Mouse (Mus musculus) spleen, adult 18-20 months (tissue): Measurements from ENCODE around the gene Magel2.

ENCODE experiments used
- DNase-seq, 2 experiments: peaks; one replicate each; pipeline ENCODE4 v3.0.0; 2022; ENCODE audit warnings: mixed read lengths in 2 of 2

The Magel2 gene

GRCm38 (mm10) chr7:62376510-62377304, at the start of gene Magel2:
Gene Magel2 (plus strand): TSS chr7:62377010.
- DNase-seq: no peak

- no peak for DNase-seq
These were observed 31.4 kb upstream of the Magel2 start for GRCm38 (mm10) chr7:62345411-62345810.

GRCm38 (mm10) chr7:62346269-62346668, 30.5 kb upstream of the Magel2 start, which contains the start of gene Ndn:
Gene Ndn (plus strand): TSS chr7:62346569.
- no peak for DNase-seq

DNA sequence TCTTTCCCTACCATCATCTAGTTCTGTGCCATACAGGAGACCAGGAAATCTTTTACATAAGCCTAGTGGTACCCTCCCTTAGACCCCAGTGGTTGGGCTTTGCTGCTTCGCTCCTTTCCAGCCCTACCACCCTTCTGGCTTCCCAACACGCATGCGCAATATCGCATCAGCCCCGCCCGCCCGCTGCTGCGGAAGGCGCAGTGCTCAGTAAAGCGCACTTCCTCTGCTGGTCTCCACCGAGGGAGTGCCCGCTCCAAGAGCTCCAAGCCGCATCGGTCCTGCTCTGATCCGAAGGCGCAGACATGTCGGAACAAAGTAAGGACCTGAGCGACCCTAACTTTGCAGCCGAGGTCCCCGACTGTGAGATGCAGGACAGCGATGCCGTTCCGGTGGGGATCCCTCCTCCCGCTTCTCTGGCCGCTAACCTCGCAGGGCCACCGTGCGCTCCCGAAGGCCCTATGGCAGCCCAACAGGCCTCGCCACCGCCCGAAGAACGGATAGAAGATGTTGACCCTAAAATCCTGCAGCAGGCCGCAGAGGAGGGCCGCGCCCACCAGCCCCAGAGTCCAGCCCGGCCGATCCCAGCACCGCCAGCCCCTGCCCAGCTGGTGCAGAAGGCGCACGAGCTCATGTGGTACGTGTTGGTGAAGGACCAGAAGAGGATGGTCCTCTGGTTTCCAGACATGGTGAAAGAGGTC, 28.6 kb upstream of the Magel2 start:
- DNase-seq: peak; percentile 3 to 4

GRCm38 (mm10) chr7:62348804-62349190, 28.0 kb upstream of the Magel2 start:
- no peak for DNase-seq

DNA sequence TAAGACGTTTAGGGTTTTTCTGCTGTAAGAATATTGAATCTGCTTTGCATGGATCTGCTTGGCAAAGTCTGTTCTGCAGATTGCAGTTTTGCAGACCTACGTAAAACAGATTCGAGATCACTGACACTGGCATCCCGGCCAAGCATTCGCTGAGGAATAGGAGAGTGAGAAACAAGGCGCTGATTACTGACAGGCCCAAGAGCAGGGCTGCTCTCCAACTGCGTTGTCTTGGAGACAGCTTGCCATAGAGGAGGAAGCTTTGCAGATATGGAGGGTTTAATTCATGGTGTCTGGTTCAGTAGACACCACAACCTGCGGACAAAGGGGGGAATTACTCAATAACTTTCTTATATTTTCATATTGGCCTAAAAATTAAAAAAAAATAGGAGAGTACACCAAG, 25.5 kb upstream of the Magel2 start:
- DNase-seq: no peak

GRCm38 (mm10) chr7:62365039-62365636, 11.7 kb upstream of the Magel2 start:
- no peak for DNase-seq

DNA sequence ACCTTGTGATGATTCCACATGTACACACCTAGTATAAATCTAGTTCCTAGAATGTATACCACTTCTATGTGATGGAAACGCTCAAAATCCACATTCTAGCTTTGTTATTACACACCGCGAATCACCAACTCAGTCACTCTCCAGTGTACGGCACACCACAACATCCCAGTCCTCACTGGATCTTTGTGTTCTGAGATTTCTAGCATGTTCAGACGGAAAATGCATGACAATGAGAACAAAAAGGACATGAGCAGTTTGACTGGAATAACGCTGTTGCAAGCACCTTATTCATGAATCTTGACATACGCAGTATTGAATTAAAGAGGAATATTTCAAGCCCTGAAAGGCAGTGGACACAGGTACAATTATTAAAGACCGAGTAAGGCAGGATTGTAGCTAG, 10.1 kb upstream of the Magel2 start:
- DNase-seq: no peak

- no peak for DNase-seq
These were observed 1.2 kb upstream of the Magel2 start for GRCm38 (mm10) chr7:62375658-62376057.

DNA sequence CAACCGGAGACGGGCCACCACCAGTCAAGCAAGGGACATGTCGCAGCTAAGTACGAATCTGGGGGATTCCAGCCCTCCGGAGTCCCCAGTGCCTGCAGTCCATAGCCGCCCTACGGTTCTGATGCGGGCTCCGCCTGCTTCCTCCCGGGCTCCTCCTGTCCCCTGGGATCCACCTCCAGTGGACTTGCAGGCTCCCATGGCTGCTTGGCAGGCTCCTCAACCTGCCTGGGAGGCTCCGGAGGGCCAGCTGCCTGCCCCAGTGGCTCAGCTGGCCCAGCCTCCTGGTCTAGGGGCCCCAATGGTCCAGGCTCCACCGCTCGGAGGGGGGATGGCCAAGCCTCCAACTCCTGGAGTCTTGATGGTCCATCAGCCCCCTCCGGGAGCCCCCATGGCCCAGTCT, 503 bp downstream of the Magel2 start:
- DNase-seq: peak in 1 of 2 experiments; percentile 3

DNA sequence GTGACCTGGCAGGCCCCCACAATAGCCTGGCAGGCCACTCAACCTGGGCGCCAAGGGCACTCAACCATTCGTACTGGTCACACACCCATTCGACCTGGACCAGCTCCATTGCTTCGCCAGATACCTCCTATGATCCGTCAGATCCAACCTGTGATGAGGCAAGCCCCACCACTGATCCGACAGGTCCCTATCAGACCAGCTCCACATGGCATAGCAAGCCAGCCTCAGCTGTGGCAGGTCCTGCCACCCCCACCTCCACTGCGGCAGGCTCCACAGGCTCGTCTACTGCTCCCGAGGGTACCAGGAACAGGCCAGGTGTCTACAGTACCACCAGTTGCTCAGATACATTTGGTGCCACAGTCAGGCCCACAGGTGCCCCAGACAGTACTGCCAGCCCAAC, 1.7 kb downstream of the Magel2 start:
- no peak for DNase-seq

- DNase-seq: no peak
These were observed 5.6 kb downstream of the Magel2 start for GRCm38 (mm10) chr7:62382391-62382790.

DNA sequence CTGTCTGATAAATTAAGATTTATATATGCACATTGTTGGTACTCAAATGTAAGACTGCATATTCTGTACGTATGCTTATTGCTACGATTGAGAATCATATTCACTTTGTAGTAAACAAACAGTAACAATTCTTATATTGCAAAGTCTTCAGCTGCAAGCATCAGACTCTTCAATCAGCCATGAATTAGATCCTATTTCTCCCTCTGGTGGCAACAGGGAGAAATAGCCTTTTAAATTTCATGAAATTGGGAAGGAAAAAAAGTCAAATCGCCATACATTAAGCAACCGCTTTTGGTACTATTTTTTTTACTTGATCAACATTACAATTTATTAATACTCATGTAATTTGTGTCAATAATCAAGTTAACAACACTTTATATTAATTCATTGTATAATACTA, 11.5 kb downstream of the Magel2 start:
- DNase-seq: no peak

DNA sequence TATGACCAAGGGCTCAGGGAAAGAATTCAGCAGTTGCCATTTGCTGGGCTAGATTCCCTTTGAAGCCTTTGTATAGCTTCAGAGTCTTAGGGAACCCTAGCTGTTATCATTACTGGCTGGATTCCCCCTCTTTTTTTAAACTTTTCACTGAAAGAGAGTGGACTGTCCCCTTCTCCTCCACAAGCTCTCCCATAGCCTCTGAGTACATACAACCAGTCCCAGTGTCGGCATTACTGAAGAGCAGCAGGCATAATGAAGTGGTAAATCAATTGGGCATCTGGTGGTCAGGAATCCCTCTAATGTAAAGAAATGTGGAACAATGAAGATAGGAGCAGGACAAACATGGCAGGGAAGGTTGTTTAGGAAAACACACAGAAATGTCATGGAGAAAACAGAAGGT, 15.4 kb downstream of the Magel2 start:
- DNase-seq: no peak

DNA sequence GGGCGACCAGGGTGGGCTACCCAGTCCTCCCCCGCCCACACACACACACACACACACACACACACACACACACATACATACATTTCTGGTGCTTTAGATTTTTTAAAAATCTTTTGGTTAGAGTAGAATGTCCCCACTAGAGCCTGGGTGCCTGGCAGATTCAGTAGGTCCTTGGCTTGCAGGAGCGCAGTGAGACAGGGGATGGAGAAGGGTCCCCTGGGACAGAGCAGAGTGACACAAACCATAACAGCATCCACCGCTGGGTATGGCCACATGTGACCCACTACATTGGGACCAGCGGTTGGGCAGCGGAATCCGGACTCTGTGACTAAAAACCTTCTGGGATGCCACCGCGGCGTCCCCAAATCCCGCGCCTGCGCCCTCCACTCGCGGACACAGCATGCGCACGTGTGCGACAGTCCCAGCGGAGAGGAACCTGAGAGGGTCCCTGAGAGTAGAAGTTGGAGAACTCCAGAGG, 29.8 kb downstream of the Magel2 start:
- no peak for DNase-seq

DNA sequence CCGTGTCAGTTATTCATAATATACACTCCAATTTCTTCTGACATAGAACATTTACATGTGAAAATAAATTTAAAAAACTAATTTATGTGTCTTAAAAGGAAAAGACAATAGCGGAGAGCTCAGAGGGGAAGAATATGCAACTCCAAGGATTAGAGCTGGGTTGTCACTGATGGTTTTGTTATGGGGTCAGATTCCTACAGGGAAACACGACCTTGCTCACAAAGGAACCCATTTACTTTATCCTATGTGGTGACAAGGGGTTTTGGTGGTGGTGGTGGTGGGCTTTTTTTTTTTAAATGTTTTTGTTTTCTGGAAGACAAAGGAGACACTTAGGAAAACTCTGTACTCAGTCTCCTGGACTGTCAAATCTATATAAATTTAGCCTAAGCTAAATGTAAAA, 31.0 kb downstream of the Magel2 start:
- DNase-seq: no peak

DNA sequence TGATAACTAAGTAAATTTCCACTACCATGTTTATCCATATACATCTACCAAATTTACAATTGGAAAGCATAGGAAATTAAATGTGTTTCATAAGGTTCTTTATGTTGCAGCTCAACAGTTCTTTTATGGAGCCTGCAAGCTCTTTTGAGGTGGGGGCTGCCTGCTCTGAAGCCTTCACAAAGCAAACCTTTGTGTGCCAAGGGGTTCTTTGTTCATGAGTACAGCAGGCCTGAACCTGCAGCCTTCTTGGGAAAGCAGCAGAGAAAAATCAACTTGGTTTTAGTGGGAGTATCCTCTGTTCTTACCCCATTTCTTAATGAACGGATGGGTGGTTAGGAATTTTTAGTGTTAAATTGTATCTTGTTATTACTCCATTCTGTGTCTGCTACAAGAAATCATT, 38.4 kb downstream of the Magel2 start:
- DNase-seq: no peak

- no peak for DNase-seq
These were observed 39.4 kb downstream of the Magel2 start for GRCm38 (mm10) chr7:62416173-62416572.

DNA sequence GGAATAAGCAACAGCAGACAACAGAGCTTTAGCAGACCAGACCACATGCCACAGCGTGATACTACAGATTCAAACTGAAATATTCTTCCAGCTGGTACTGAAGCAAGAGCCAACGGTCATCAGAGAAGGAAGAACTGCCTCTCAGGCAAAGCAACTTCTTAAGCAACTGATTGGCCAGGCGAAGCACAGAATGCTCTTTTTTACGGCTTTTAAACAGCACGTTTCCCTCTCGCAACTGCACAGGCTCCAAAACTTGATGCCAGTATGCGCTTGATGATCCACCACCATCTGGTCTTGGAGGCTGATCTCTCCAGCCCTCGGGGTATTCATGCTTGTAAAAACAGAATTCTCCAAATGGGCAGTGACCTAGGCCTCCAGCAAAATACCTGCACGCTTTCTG, 41.5 kb downstream of the Magel2 start:
- DNase-seq: no peak

DNA sequence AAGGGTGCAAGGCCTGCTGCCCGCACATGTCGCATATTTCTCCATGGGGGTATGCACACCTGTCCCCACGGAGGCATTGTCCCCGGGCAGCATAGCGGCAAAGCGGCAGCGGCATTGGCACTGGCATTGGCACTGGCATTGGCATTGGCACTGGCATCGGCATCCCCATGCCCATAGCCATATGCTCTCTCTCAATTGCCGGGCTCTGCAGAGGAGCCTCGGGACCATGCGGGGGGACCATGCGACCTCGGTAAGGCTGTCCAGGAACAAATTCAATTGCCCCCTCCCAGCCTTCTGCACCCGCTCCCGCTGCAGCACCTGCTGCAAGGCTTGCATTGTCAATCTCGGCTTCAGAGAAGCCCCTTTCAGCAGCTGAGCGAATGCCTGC, 42.3 kb downstream of the Magel2 start:
- peak in 1 of 2 experiments; percentile 4 for DNase-seq

DNA sequence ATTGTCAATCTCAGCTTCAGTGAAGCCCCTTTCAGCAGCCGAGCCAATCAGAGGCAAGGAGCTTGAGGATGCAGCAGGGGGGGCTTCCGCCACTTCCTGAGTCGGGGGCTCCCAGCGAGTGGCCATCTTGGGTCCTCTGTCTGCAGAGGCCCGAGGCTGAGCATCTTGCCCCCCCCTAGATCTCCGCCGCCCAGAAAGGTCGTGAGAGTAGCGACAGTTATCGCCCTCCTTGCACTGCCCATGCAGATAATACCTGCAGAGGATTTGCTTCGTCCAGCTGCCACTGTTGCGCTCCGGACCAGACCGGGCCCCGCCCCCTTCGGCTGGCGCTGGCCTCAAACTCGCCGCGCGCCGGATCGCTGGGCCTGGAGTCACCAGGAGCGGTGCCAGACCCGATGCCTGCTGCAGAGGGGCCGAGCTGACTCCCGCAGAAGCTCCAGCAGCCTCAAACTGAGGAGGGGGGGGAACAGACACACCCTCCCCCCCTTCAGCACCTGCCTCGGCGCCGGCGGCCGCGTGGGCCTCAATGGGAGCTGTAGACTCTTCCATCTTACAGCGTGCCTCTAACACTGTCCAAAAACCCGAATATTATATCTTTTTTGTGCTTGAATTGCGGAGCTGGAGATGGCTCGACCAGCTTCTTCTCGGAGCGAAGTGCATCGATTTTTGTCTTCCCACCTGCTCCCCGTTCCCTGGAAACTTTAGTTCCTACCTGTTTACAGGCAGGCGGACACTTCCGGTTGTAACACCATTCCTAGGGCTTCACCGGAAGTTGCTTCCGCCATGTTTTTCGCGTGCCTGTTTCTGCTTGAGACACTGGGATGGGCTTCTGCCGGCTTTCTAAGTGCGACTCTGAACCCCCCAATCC, 42.9 kb downstream of the Magel2 start, which contains the start of gene Mkrn3:
Gene Mkrn3 (minus strand): TSS at position 647 of the 868 bp plus-strand sequence.
- DNase-seq: peak; percentile 4 to 35

DNA sequence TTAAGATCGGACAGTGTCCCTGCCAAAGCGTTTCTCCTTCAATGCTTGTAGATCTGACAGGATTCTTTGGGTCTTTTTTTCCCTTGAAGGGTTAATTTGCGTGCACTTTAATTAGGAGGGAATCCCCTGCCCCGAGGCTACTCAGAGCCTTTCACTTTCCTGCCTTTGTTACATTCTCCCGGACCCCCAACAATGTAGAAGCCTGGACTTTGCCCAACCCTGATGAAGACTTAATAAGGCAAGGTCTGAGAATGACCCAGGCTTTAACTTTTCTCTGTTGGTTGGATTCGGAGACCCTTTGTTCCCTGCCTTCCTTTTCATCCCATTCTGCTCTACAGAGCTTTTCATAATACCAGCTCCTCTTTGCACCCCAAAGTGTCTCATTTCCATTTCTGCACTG, 43.8 kb downstream of the Magel2 start:
- DNase-seq: no peak

DNA sequence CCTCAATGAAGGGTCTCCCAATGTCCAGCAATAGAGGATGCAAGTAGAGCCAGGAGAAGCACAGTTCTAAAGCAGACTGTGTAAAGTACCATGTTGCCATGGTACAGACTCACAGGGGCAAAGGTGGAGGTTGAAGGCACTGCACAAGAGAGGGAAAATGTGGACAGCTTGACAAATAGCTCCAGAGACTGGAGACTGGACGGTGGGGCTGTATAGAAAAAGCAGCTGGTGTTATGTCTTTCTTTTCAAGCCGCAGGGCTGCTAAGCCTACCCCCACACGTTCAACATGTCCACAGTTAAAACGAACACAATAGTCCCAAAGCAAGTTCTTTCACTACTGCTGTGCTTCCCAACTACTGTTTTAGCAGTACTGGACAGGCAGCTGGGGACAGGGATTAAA, 46.4 kb downstream of the Magel2 start:
- no peak for DNase-seq
